Mouse (Mus musculus): ENCODE measurements around the gene Gpr63. TPM values are rescaled to one million over a fixed set of nuclear protein-coding genes. Genes with fewer than 3 reads are reported as not detected.
"Not testable (repeated sequence)": the region's sequence is repeated elsewhere in the genome, so short reads cannot be mapped to it uniquely, and the experiment has no call there.

Gpr63 gene
- total RNA-seq (2021) = 10 to 100 TPM; 12.4 to 15.3 TPM
- long read RNA-seq, experiment 1 = 0 reads
- long read RNA-seq, experiment 2 = 0 reads

- H3K27ac ChIP-seq = peak within 1 kb of the TSS; percentile 90
- H3K4me3 ChIP-seq = peak within 1 kb of the TSS; percentile 83
- peak; percentile 11; the same call in 1 of the 2 replicates for TF ChIP-seq CTCF (IDR thresholded peaks at IDR 0.05)
- intact Hi-C loops (cut with DNase I) = loop anchor here (2.0 kb wide), 2 partner anchors 24 to 60 kb away; no protein-coding TSS in a partner anchor
- peak; percentile 80 to 82 for DNase-seq (ENCODE audit: extremely low spot score in 1 of 2, low spot score in 2 of 2)
Measured at GRCm38 (mm10) chr4:24966299-24966991, at the start of gene Gpr63. Gpr63 (plus strand) TSS chr4:24966407.

DNA sequence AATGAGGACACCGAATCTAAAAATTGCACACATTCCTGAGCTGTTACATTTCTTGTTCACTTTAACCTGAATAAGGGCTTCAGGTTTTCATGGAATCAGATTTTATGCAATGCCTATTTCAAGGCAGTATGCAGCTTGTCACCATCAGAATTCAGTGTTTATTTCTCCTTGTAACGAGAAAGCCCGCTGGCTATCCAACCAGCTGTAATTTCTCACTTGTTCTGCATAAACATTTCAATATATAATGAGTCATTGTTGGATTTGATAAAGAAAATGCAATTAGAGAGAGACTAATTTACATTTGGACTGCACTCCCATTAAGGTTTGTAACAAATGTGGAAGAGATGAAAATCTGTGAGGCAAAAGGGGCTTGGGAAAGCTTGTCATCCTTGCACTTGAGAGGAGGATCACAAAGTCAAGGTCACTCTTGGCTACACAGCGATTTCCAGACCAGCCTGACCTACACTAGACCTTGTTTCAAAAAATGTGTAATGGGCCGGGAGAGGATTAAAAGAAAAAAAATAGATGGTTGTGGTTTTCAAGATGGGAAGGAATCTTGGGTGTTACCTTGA lies 46.1 kb upstream of the Gpr63 start:
- DNase-seq (ENCODE audit: extremely low spot score in 1 of 2, low spot score in 2 of 2) = no peak
- H3K4me3 ChIP-seq = no peak overlapping the region
- intact Hi-C loops (cut with DNase I) = no loop called here
- H3K27ac ChIP-seq = no peak overlapping the region
- TF ChIP-seq CTCF (IDR thresholded peaks at IDR 0.05) = no peak

GRCm38 (mm10) chr4:24924726-24925125 lies 41.5 kb upstream of the Gpr63 start:
- no peak for TF ChIP-seq CTCF (IDR thresholded peaks at IDR 0.05)
- no peak for DNase-seq (ENCODE audit: extremely low spot score in 1 of 2, low spot score in 2 of 2)
- no peak overlapping the region for H3K4me3 ChIP-seq
- no peak overlapping the region; the same call in 1 of the 2 replicates for H3K27ac ChIP-seq
- intact Hi-C loops (cut with DNase I) = no loop called here

DNA sequence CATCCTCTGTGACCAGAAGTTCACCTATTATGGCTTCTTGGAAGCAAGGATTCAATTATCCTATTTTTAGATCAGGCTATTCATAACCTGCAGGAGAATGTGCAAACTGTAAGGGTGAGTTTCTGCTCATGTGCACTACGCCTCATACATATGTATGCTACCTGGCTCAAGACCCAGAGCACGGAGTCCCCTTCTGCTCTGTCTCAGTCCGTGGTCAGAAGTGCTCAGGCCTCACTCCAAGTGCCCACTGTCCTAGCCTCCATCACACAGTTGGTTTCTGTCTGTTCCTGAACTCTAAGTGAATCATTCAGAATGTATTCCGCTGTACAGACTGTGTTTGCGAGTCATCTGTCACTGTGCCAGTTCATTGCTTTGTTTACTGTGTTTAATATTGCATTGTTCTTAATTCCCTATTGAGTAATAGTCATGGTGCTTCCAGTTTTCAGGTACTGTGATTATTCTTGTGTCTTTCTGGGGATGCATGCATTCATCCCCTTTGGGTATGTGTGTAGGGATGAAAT lies 37.9 kb upstream of the Gpr63 start:
- no peak for DNase-seq (ENCODE audit: extremely low spot score in 1 of 2, low spot score in 2 of 2)
- H3K4me3 ChIP-seq = no peak overlapping the region
- TF ChIP-seq CTCF (IDR thresholded peaks at IDR 0.05) = no peak
- intact Hi-C loops (cut with DNase I) = no loop called here
- H3K27ac ChIP-seq = no peak overlapping the region

- intact Hi-C loops (cut with DNase I) = no loop called here
- no peak for DNase-seq (ENCODE audit: extremely low spot score in 1 of 2, low spot score in 2 of 2)
Measured at GRCm38 (mm10) chr4:24928926-24929325, 37.3 kb upstream of the Gpr63 start.

GRCm38 (mm10) chr4:24942728-24943424 lies 23.3 kb upstream of the Gpr63 start:
- intact Hi-C loops (cut with DNase I) = loop anchor here (2.0 kb wide), 1 partner anchor 24 kb away; the partner anchor contains the start of gene Gpr63
- no peak for DNase-seq (ENCODE audit: extremely low spot score in 1 of 2, low spot score in 2 of 2)

More at GRCm38 (mm10) chr4:24928926-24929325, 37.3 kb upstream of the Gpr63 start:
- no peak for TF ChIP-seq CTCF (IDR thresholded peaks at IDR 0.05)
- no peak overlapping the region for H3K27ac ChIP-seq
- H3K4me3 ChIP-seq = no peak overlapping the region

GRCm38 (mm10) chr4:24965918-24966298 lies 299 bp upstream of the Gpr63 start:
- intact Hi-C loops (cut with DNase I) = loop anchor here (2.0 kb wide), 2 partner anchors 23 to 59 kb away; no protein-coding TSS in a partner anchor
- DNase-seq (ENCODE audit: extremely low spot score in 1 of 2, low spot score in 2 of 2) = no peak
- TF ChIP-seq CTCF (IDR thresholded peaks at IDR 0.05) = no peak

More at GRCm38 (mm10) chr4:24942728-24943424, 23.3 kb upstream of the Gpr63 start:
- Histone ChIP-seq H3K4me3 (no peak overlapping the region), H3K27ac (peak overlapping the region; percentile 56; the same call in 1 of the 2 replicates)
- no peak for TF ChIP-seq CTCF (IDR thresholded peaks at IDR 0.05)

GRCm38 (mm10) chr4:24967251-24967650 lies 1.0 kb downstream of the Gpr63 start:
- peak overlapping the region; percentile 83 for H3K4me3 ChIP-seq
- H3K27ac ChIP-seq = peak overlapping the region; percentile 90
- TF ChIP-seq CTCF (IDR thresholded peaks at IDR 0.05) = no peak
- intact Hi-C loops (cut with DNase I) = loop anchor here (2.0 kb wide), 2 partner anchors 24 to 60 kb away; no protein-coding TSS in a partner anchor
- no peak for DNase-seq (ENCODE audit: extremely low spot score in 1 of 2, low spot score in 2 of 2)

More at GRCm38 (mm10) chr4:24965918-24966298, 299 bp upstream of the Gpr63 start:
- peak overlapping the region; percentile 90 for H3K27ac ChIP-seq
- H3K4me3 ChIP-seq = peak overlapping the region; percentile 83

DNA sequence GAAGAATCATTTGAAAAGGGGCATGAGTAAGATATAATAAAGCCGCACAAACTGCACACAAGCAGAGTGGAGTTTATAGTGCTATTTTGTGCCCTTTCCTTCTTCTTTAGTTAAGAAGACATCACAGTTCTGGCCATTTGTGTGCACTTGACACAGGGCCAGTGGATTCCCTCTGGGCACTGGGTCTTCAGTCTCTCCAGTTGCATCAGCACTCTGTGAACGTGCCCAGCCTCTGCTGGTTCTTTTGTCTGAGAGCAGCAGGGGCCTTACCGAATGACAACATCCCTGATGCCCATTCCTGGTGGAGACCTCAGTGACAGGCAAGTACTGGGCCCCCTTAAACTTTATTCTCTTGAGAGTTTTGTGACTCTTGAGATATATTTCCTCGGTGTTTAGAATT lies 12.4 kb downstream of the Gpr63 start:
- TF ChIP-seq CTCF (IDR thresholded peaks at IDR 0.05) = no peak
- intact Hi-C loops (cut with DNase I) = no loop called here
- no peak overlapping the region for H3K4me3 ChIP-seq
- H3K27ac ChIP-seq = no peak overlapping the region
- DNase-seq (ENCODE audit: extremely low spot score in 1 of 2, low spot score in 2 of 2) = no peak

GRCm38 (mm10) chr4:24985612-24986011 lies 19.4 kb downstream of the Gpr63 start:
- TF ChIP-seq CTCF (IDR thresholded peaks at IDR 0.05) = no peak
- Histone ChIP-seq H3K27ac (no peak overlapping the region), H3K4me3 (no peak overlapping the region)
- intact Hi-C loops (cut with DNase I) = no loop called here
- no peak for DNase-seq (ENCODE audit: extremely low spot score in 1 of 2, low spot score in 2 of 2)

DNA sequence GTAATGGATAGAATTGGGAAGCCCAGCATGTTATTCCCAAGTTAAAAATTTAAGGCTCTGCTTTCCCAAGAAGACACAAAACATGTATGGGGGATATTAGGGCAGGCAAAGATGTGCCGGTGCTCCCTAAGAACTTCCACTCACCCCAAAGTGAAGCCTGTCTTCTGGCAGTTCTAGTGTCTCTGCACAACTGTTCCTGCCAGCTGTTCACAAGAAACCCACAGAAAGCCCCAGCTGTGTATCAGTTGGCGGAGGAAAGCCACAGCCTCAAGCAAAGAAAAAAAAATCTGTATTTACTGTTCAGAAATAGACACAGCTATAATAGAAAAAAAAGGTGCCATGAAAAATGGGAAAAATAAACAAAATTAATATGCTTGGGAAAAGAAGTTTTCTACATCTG lies 25.3 kb downstream of the Gpr63 start:
- no peak overlapping the region for H3K27ac ChIP-seq
- TF ChIP-seq CTCF (IDR thresholded peaks at IDR 0.05) = no peak
- H3K4me3 ChIP-seq = no peak overlapping the region
- intact Hi-C loops (cut with DNase I) = no loop called here
- no peak for DNase-seq (ENCODE audit: extremely low spot score in 1 of 2, low spot score in 2 of 2)

DNA sequence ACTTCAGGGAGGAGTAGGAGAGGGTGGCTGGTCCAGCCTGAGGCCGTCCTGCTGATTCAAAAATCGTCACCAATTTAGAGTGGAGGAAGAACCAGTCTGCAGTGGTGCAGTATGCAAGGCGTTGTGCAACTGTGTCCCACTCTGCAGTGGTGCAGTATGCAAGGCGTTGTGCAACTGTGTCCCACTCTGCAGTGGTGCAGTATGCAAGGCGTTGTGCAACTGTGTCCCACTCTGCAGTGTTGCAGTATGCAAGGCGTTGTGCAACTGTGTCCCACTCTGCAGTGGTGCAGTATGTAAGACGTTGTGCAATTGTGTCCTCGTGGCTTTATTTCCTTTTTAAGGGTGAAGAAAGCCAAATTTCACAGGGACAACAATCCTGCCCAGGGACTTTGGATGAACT lies 43.1 kb downstream of the Gpr63 start:
- intact Hi-C loops (cut with DNase I); H3K27ac ChIP-seq; H3K4me3 ChIP-seq; DNase-seq (ENCODE audit: extremely low spot score in 1 of 2, low spot score in 2 of 2): not testable (repeated sequence)

Measured in left cerebral cortex, adult 2 months (tissue).